Mouse (Mus musculus): Measurements from ENCODE around the gene Slc15a1.

- TF ChIP-seq CTCF (IDR thresholded peaks at IDR 0.05; ENCODE audit: low read depth) (no peak), EP300 (IDR thresholded peaks at IDR 0.05; ENCODE audit: low read depth) (no peak)
Measured at GRCm38 (mm10) chr14:121462756-121463155, 42.3 kb downstream of the Slc15a1 start.

Measured in heart, postnatal 0 days (tissue).